Comparison of ENCODE assay signal across 8 mouse cellular contexts in genomic region chr14:30515931-30516723, GRCm38 (mm10). TPM values are rescaled to one million over a fixed set of nuclear protein-coding genes. Genes with fewer than 3 reads are reported as not detected.
DNase-seq lines count a peak whose midpoint lies in the region; ATAC-seq and TF ChIP-seq lines count a peak whose summit lies in the region.

No protein-coding gene starts in this region.

- no peak overlapping the region for H3K9ac ChIP-seq in kidney, embryonic 16.5 days (replicated peaks; ENCODE audit: low read length)
- no peak overlapping the region for H3K9ac ChIP-seq in lung, embryonic 14.5 days

- H3K36me3 ChIP-seq in kidney, embryonic 16.5 days (ENCODE audit: insufficient read depth, low read length): peaks cover 55% of the 10 kb centered on the region
- H3K36me3 ChIP-seq in lung, embryonic 14.5 days (ENCODE audit: insufficient read depth): peaks cover 90% of the 10 kb centered on the region

- no peaks in the 10 kb centered on the region for H3K27me3 ChIP-seq in kidney, embryonic 16.5 days (ENCODE audit: insufficient read depth, low read length)
- no peaks in the 10 kb centered on the region for H3K27me3 ChIP-seq in lung, embryonic 14.5 days (ENCODE audit: insufficient read depth, low read length)

- peak; percentile 64 for TF ChIP-seq CTCF in cortical plate, adult 2 months (IDR thresholded peaks at IDR 0.05; ENCODE audit: extremely low read depth, insufficient read depth, low read length)
- peak; percentile 60 for TF ChIP-seq CTCF in lung, embryonic 14.5 days (IDR thresholded peaks at IDR 0.05; ENCODE audit: low read depth)

- peak; percentile 58 for DNase-seq in kidney, adult 9 months
- DNase-seq in NIH3T3 (ENCODE audit: low read depth): peak; percentile 63
- DNase-seq in lung, embryonic 14.5 days: peak; percentile 73
- DNase-seq in testis, postnatal 14 days (ENCODE audit: low spot score): no peak
- DNase-seq in ovary, postnatal 10 days (ENCODE audit: low spot score): no peak
- DNase-seq in frontal cortex, postnatal 25 days (ENCODE audit: low spot score in 2 of 2): no peak

- H3K4me1 ChIP-seq in kidney, embryonic 16.5 days (ENCODE audit: insufficient read depth, low read length): no peaks in the 10 kb centered on the region
- H3K4me1 ChIP-seq in cortical plate, adult 2 months (ENCODE audit: control insufficient read depth, insufficient read depth, low read length): no peaks in the 10 kb centered on the region
- H3K4me1 ChIP-seq in lung, embryonic 14.5 days (ENCODE audit: insufficient read depth): no peaks in the 10 kb centered on the region

- no peak overlapping the region for H3K4me3 ChIP-seq in kidney, embryonic 16.5 days (ENCODE audit: low read length)
- H3K4me3 ChIP-seq in cortical plate, adult 2 months (ENCODE audit: insufficient read depth, low read length): no peak overlapping the region
- H3K4me3 ChIP-seq in lung, embryonic 14.5 days (ENCODE audit: low read depth, low read length): no peak overlapping the region

- H3K9me3 ChIP-seq in kidney, embryonic 16.5 days (ENCODE audit: low read length): no peaks in the 10 kb centered on the region
- no peaks in the 10 kb centered on the region for H3K9me3 ChIP-seq in lung, embryonic 14.5 days (ENCODE audit: low read depth, low read length)

- no peak for TF ChIP-seq POLR2A in cortical plate, adult 2 months (IDR thresholded peaks at IDR 0.05; ENCODE audit: extremely low read depth, insufficient read depth, low read length)

- WGBS in kidney, embryonic 16.5 days: 86% methylated on average over 13 of the region's 13 CpGs
- 81% methylated on average over 13 of the region's 13 CpGs for WGBS in lung, embryonic 14.5 days

- no peak overlapping the region for H3K4me2 ChIP-seq in kidney, embryonic 16.5 days (replicated peaks; ENCODE audit: low read depth, low read length)
- no peak overlapping the region for H3K4me2 ChIP-seq in lung, embryonic 14.5 days

- no peak overlapping the region for H3K27ac ChIP-seq in kidney, embryonic 16.5 days (ENCODE audit: low read length)
- no peak overlapping the region for H3K27ac ChIP-seq in cortical plate, adult 2 months (ENCODE audit: insufficient read depth, low read length)
- no peak overlapping the region for H3K27ac ChIP-seq in lung, embryonic 14.5 days (ENCODE audit: low read depth)

- ATAC-seq in kidney, embryonic 16.5 days (ENCODE audit: low FRiP score, low TSS enrichment): no peak
- 0 out of 2 replicates have a peak, but pooled peaks have one; percentile 44 for ATAC-seq in lung, embryonic 14.5 days (ENCODE audit: insufficient read depth)

RNA-seq across cellular contexts. Expression of gene Cacna1d, which starts 24.9 kb away (rescaled TPM):
- polyA plus RNA-seq in kidney, embryonic 16.5 days (2015; fragmentation: Nextera tagmentation; extraction: Ambion mirVana): 3.0 and 3.3 TPM in 2 replicates
- polyA plus RNA-seq in cortical plate, adult 2 months (2012; rRNA removed): 53.4 and 53.8 TPM in 2 replicates
- 10.5 and 10.9 TPM in 2 replicates for polyA plus RNA-seq in lung, embryonic 14.5 days (2014; fragmentation: Nextera tagmentation; extraction: Ambion mirVana)

RNA-seq across cellular contexts. Expression of gene Tkt, which starts 32.0 kb away (rescaled TPM):
- polyA plus RNA-seq in kidney, embryonic 16.5 days (2015; fragmentation: Nextera tagmentation; extraction: Ambion mirVana): 314 TPM in 2 replicates
- polyA plus RNA-seq in cortical plate, adult 2 months (2012; rRNA removed): 154 and 158 TPM in 2 replicates
- polyA plus RNA-seq in lung, embryonic 14.5 days (2014; fragmentation: Nextera tagmentation; extraction: Ambion mirVana): 145 and 152 TPM in 2 replicates

RNA-seq across cellular contexts. Expression of gene Dcp1a, which starts 36.8 kb away (rescaled TPM):
- 28.3 and 32.1 TPM in 2 replicates for polyA plus RNA-seq in kidney, embryonic 16.5 days (2015; fragmentation: Nextera tagmentation; extraction: Ambion mirVana)
- polyA plus RNA-seq in cortical plate, adult 2 months (2012; rRNA removed): 21.0 and 21.4 TPM in 2 replicates
- polyA plus RNA-seq in lung, embryonic 14.5 days (2014; fragmentation: Nextera tagmentation; extraction: Ambion mirVana): 34.4 and 35.0 TPM in 2 replicates

Comparison
In these comparisons a context has a peak if more than half of its experiments do, and no peak if none do; other contexts are left out.
1. DNase-seq: peak in kidney, adult 9 months (single experiment), NIH3T3 (single experiment) and lung, embryonic 14.5 days (single experiment); none in testis, postnatal 14 days (single experiment), ovary, postnatal 10 days (single experiment) and frontal cortex, postnatal 25 days (0 of 2).